Mouse (Mus musculus) G1E (cell line): ENCODE measurements around the gene Sept4. TPM values are rescaled to one million over a fixed set of nuclear protein-coding genes. Genes with fewer than 3 reads are reported as not detected.

Experiments used
- ATAC-seq: 2 replicates; pipeline ENCODE4 v1.8.0; 2016; ENCODE audit warnings: mild to moderate bottlenecking; ENCODE audit not compliant: insufficient number of reproducible peaks, poor library complexity, low FRiP score, severe bottlenecking; ENCODE audit errors: extremely low read depth
- DNase-seq: peaks from one replicate; pipeline ENCODE4 v3.0.0; 2012; ENCODE audit warnings: low spot score
- H3K27me3 ChIP-seq: 2 replicates; pipeline ENCODE4 v1.6.1; 2012; ENCODE audit warnings: mild to moderate bottlenecking, low read length, inconsistent platforms; ENCODE audit not compliant: insufficient read depth
- H3K36me3 ChIP-seq: replicated peaks from 2 replicates; pipeline ENCODE3; 2012; ENCODE audit warnings: mild to moderate bottlenecking, inconsistent platforms
- H3K4me1 ChIP-seq: 2 replicates; pipeline ENCODE4 v1.6.1; 2012; ENCODE audit warnings: low read depth, low read length, inconsistent platforms, mixed read lengths; ENCODE audit not compliant: insufficient read depth
- H3K4me3 ChIP-seq: 2 replicates; pipeline ENCODE4 v1.5.1; 2012; ENCODE audit warnings: low read depth, mild to moderate bottlenecking, inconsistent platforms, low read length, moderate library complexity, mixed read lengths
- H3K9me3 ChIP-seq: replicated peaks from 2 replicates; pipeline ENCODE4 v1.6.1; 2012; ENCODE audit warnings: inconsistent platforms
- CTCF ChIP-seq: IDR thresholded peaks from 2 replicates; pipeline ENCODE4 v1.5.1; 2012; ENCODE audit warnings: low read depth, low read length, inconsistent platforms, mixed read lengths
- GATA1 ChIP-seq: IDR thresholded peaks from 2 replicates; pipeline ENCODE4 v1.6.1; 2012; ENCODE audit warnings: borderline replicate concordance, low read length, inconsistent platforms, mixed read lengths
- GATA2 ChIP-seq: IDR thresholded peaks from 2 replicates; pipeline ENCODE4 v1.6.1; 2012; ENCODE audit warnings: low read depth, low read length, inconsistent platforms, borderline replicate concordance
- POLR2AphosphoS5 ChIP-seq: IDR thresholded peaks from 2 replicates; pipeline ENCODE4 v1.6.1; 2012; ENCODE audit warnings: low read depth, low read length, inconsistent platforms; ENCODE audit not compliant: insufficient replicate concordance
- TAL1 ChIP-seq: conservative IDR thresholded peaks from 2 replicates; pipeline ENCODE4 v1.6.1; 2012; ENCODE audit warnings: low read depth, low read length, inconsistent platforms, mixed read lengths
- polyA plus RNA-seq: library from polyadenylated mRNA; stranded (reverse); fragments of >175 nt; gene quantifications from 2 replicates; pipeline ENCODE4 v1.2.3, GENCODE M21; 2012
- total RNA-seq, 2 experiments: library from RNA; stranded (forward) in 1 of 2; stranded (reverse) in 1 of 2; fragments of 200-1000 nt in 1 of 2; fragments of >200 nt in 1 of 2; fragmentation: Nextera tagmentation in 1 of 2; gene quantifications; 2 replicates each; pipeline ENCODE4 v1.2.3; 2014 to 2017

The Sept4 gene
- total and polyA plus RNA-seq, 3 experiments = 0.91 to 2.6 TPM; not detected in 1

DNA sequence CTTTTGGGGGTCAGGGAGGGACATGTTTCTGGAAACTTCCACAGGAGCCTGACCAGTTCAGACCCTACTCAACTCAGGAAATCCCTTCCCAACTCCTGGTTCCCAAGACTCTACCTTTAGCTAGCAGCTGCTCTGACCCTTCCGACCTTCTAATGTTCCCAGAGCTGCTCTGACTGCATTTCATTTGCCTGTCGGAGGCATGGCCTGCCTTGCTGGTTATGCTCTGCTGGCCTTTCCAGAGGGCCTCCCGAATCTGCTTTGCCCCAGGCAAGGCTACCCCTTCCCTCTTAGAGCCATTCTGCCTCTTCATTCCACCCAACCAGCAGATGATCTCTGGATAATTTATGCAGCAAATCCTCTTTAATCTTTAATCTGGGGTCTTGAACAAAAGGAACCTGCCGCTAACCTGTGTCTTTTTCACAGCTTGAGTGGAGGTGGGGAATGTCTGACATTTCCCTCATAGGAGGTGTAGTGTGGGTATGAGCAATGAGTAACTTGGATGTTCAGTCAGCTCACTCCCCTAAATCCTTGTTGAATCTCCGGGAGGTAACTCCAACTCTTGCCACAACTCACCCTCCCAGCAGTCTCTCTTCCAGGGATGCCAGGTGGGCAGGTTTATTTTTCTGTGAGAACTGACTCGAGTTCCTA lies 9.0 kb downstream of the Sept4 start:
- no peak for TF ChIP-seq GATA2
- TF ChIP-seq CTCF = no peak
- no peak for TF ChIP-seq TAL1
- no peak for TF ChIP-seq POLR2AphosphoS5
- no peak for TF ChIP-seq GATA1
- H3K4me1 ChIP-seq = peaks cover 39% of the 10 kb centered on the region
- peak overlapping the region; percentile 73; the same call in 1 of the 2 replicates for H3K4me3 ChIP-seq
- ATAC-seq (no peak), DNase-seq (no peak)
- peaks cover 50% of the 10 kb centered on the region for H3K27me3 ChIP-seq
- no peaks in the 10 kb centered on the region for H3K9me3 ChIP-seq
- no peaks in the 10 kb centered on the region for H3K36me3 ChIP-seq

DNA sequence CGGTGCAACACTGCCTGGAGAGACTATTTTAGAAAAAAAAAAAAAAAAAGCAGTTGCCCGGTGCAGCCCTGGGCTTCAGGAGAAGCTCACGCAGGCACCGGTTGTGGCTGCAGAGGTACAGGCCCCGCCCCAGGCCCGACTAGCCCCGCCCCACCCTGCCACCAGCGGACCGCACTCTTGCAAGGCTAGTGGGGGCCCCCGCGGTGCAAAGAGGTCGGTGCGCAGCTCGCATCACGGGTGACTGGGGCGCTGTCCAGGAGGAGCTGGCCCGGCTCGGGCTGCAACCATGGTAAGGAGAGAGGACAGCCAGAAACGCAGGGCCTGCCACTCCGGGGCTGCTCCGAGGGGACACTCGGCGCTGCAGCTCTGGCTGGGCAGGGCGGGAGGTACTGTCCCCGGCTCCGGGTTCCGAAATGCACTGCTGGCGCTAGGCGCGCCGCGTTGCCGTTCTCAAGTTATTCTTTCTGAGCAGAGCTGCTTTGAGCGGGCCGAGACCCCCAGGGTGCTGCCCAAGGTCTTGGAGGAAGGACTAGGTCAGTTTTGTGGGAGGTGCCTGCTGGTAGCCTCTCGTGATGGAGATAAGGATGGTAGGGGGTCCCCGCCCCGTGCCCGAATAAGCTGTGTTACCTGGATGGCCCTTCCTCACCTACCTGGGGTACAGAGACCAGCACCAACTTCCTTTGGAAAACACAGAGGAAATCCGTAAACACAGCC lies 9.7 kb downstream of the Sept4 start:
- Histone ChIP-seq H3K9me3 (no peaks in the 10 kb centered on the region), H3K4me3 (peak overlapping the region; percentile 73), H3K4me1 (peaks cover 45% of the 10 kb centered on the region), H3K27me3 (peaks cover 50% of the 10 kb centered on the region), H3K36me3 (no peaks in the 10 kb centered on the region)
- no peak for TF ChIP-seq GATA1
- no peak for TF ChIP-seq POLR2AphosphoS5
- TF ChIP-seq CTCF = no peak
- ATAC-seq (peak; percentile 60), DNase-seq (peak; percentile 62)

DNA sequence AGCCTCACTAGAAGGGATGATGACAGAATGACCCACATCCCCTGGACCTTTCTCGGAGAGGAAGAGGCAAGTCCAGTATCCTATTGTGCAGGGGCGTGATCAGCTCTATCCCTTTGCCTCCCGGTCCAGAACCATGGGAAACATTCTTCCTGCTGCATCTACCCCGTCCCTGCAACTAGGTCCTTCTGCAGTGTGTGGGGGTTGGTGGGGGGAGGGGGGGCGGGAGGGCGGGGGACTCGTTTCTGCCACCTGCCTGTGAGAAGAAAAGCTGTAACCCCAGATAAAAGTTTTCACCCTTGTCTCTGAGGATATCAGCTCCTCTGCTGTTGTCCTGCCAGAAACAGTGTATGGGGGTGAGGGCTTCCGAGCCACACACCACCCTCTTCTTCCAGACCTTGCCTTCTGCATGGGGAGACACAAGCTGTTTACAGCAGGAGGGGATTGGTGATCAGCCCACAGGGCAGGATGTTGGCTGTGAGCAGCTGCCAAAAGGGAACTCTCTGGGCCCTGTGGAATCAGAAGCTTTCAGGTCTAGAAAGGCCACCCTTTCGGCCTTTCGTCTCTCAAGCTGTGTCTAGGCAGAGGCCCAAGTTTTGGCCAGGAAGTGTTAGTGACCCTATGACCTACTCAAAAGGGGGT lies 10.4 kb downstream of the Sept4 start:
- H3K27me3 ChIP-seq = peaks cover 47% of the 10 kb centered on the region
- peak; percentile 45 for DNase-seq

DNA sequence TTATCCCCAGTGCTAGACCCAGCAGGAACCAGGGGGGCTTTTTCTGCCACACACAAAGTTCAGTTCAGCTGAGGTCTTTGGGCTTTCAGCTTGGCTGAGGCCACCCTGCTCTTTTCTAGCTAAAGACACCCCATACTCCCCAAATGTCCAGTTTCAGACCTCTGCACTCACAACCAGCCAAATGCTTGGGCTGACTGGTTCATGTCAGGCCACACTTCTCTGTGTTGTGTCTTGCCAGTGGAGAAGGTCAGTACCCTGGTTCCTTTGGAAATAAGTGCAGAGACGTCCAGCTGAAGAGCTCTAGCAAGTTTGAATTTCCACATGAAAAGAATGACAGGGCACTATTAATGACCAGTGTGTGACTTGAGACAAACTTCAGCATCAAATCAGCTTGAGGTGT lies 11.0 kb downstream of the Sept4 start:
- TF ChIP-seq GATA2 (no peak), CTCF (no peak), GATA1 (no peak), POLR2AphosphoS5 (no peak), TAL1 (no peak)
- H3K4me1 ChIP-seq = peaks cover 45% of the 10 kb centered on the region
- H3K4me3 ChIP-seq = no peak overlapping the region
- no peak for ATAC-seq
- H3K27me3 ChIP-seq = peaks cover 41% of the 10 kb centered on the region
- H3K9me3 ChIP-seq = no peaks in the 10 kb centered on the region
- no peaks in the 10 kb centered on the region for H3K36me3 ChIP-seq
- no peak for DNase-seq

More for the DNA sequence above, 10.4 kb downstream of the Sept4 start:
- Histone ChIP-seq H3K9me3 (no peaks in the 10 kb centered on the region), H3K4me3 (peak overlapping the region; percentile 73), H3K36me3 (no peaks in the 10 kb centered on the region), H3K4me1 (peaks cover 45% of the 10 kb centered on the region)
- TF ChIP-seq TAL1 = no peak
- TF ChIP-seq GATA2 = no peak
- TF ChIP-seq GATA1 = no peak
- TF ChIP-seq POLR2AphosphoS5 = no peak
- no peak for TF ChIP-seq CTCF
- peak; percentile 45; the same call in 1 of the 2 replicates for ATAC-seq

DNA sequence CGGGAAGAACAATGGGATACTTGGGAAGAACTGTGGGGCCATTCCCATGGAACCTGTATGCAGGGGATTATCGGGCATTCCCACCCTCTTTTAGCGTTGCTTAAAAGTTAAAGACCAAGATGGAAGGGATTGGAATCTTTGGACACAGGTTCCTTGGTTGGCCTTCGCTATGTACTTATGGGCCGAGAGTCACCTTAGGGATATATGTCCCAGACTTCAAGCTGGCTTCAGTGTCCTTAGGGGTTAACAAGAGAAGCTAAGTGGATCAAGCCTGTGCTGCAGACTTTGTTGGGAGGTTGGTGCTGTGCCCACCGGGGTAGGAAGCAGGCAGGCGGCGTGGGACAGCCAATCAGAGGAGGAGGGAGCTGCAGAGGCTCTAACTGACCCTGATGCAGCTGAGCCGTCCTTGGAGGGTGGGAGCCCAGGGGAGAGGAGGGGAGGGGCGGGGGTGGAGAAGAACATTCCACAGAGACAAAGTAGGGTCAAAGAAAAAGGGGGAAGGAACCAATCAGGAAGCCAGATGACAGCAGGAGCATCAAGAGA lies 11.9 kb downstream of the Sept4 start:
- Histone ChIP-seq H3K4me1 (peaks cover 45% of the 10 kb centered on the region), H3K9me3 (no peaks in the 10 kb centered on the region), H3K4me3 (no peak overlapping the region), H3K36me3 (no peaks in the 10 kb centered on the region), H3K27me3 (peaks cover 34% of the 10 kb centered on the region)
- DNase-seq (no peak), ATAC-seq (no peak)
- TF ChIP-seq GATA1 (no peak), CTCF (no peak), TAL1 (no peak), GATA2 (no peak), POLR2AphosphoS5 (no peak)

DNA sequence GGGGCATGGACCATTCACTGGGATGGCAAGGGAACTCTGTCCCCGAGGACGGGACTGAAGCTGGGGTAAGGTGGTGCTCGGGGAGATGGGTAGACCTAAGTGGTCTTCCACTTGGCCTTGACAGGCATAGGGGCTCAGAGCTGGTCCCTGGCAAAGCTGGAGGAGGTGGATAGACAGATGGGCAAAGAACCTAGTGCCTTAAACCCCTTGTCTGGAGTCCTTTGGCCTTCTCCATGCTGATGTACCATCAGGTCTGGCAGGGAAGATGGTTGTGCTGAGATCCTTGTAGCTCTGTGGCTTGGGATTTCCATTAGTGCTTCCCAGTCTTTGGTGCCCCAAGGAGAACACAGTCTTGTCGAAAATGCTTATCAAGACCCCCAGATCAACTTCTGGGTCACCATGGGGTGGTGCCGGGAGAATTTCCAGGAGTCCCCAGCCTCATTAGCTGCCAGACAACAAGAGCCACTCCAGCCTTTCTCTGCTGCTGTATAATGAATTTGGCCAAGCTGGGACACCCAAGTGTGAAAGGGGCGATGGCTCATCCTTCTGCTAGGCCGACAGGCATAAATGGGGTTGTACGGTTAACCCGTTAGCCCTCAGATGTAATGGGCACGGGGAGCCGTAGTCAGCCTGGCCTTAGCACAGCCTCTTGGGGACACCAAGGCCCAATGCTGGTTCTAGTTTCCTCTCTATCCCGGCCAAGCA lies 12.6 kb downstream of the Sept4 start:
- ATAC-seq (no peak), DNase-seq (no peak)
- Histone ChIP-seq H3K27me3 (peaks cover 30% of the 10 kb centered on the region), H3K36me3 (no peaks in the 10 kb centered on the region), H3K4me1 (peaks cover 45% of the 10 kb centered on the region), H3K9me3 (no peaks in the 10 kb centered on the region), H3K4me3 (no peak overlapping the region)
- TF ChIP-seq CTCF (no peak), TAL1 (no peak), GATA2 (no peak), POLR2AphosphoS5 (no peak), GATA1 (no peak)
